Mouse (Mus musculus) spleen, adult 2 months (tissue): ENCODE data around the gene Tmc2.

Source experiments
- CTCF ChIP-seq: fragments of 200-500 bp; IDR thresholded peaks from 2 replicates; pipeline ENCODE4 v1.5.1; 2011; ENCODE audit warnings: mild to moderate bottlenecking, inconsistent platforms; ENCODE audit not compliant: insufficient read depth, insufficient read length, insufficient replicate concordance; ENCODE audit errors: extremely low read depth
- POLR2A ChIP-seq: fragments of 200-500 bp; IDR thresholded peaks from 2 replicates; pipeline ENCODE4 v1.6.1; 2011; ENCODE audit warnings: low read depth, low read length, inconsistent platforms

DNA sequence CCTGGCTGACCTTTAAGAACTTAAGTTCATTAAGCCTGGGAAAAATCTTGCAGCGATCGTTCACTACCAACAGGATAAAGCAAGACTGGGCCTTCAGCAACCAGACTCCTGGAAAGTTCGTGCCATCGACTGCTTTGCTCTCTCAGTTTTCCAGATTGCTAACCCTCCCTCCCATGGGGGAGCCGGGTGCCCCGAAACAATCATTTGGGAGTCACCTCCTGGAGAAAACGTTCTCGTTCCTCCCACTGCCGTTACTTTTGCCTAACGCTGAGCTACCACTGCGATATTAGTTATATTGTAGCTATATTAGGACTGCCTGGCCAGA lies 16.7 kb upstream of the Tmc2 start:
- TF ChIP-seq CTCF (no peak), POLR2A (no peak)
